Mouse (Mus musculus) stomach, postnatal 0 days (tissue): Measurements from ENCODE around the gene Pak7.

ENCODE experiments used
- CTCF ChIP-seq: IDR thresholded peaks from 2 replicates; pipeline ENCODE4 v1.5.1; 2016; ENCODE audit warnings: antibody characterized with exemption, low read depth, mild to moderate bottlenecking, moderate library complexity
- EP300 ChIP-seq: optimal IDR thresholded peaks from 2 replicates; pipeline ENCODE3; 2016; ENCODE audit warnings: antibody characterized with exemption

GRCm38 (mm10) chr2:136282043-136282442, 105.7 kb downstream of the Pak7 start:
- TF ChIP-seq CTCF (no peak), EP300 (no peak)
